Mouse (Mus musculus): ENCODE data around the gene Tmem151b. TPM values are rescaled to one million over a fixed set of nuclear protein-coding genes. Genes with fewer than 3 reads are reported as not detected.

Gene Tmem151b
- polyA plus RNA-seq, 1 experiment from 2014 or later, result 1.4 TPM

DNA sequence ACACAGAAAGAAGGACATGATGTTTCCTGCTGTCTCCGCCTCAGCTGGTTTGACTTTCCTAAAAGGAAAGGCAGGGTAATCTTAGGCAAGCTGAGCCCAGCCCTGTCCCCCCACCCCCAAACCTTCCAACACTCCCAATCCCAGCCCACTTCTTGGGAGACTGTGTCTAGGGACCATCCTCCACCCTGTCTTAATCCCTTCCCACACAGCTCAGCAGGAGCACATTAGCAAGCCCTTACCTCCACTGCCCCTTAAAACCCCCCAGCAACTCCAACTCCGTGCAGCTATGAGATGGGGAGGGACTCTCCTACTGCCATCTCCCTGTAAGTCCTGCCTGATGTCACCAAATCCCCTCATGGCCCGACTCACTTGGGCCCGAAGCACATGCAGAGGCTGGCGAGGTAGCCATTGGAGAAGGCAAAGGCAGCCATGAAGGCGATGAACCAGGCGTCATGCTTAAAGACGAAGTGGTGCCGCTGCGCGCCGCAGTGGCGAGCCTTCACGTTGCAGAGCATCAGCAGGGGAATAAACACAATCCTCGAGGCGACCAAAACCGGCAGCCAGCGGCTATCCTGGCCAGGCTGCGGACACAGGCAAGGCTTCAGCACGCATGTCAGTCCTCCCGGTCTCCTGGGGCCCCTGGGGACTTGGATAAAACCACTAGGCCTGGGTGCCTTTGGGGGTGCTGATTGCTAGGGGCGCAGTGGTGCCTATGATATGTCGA lies 36.4 kb upstream of the Tmem151b start:
- 72% methylated on average over 23 of the region's 23 CpGs for WGBS
- no peaks in the 10 kb centered on the region for H3K9me3 ChIP-seq (ENCODE audit: control insufficient read depth, low read length)
- H3K4me3 ChIP-seq (ENCODE audit: low read depth, low read length), result no peak overlapping the region
- peaks cover 42% of the 10 kb centered on the region for H3K36me3 ChIP-seq (ENCODE audit: control insufficient read depth, insufficient read depth, low read length)
- peak overlapping the region; percentile 60 for H3K27ac ChIP-seq (ENCODE audit: low read depth, low read length)
- 0 out of 2 replicates have a peak overlapping the region, but pooled peaks have one; percentile 16 for H3K4me2 ChIP-seq
- H3K9ac ChIP-seq (ENCODE audit: low read depth, low read length), result peak overlapping the region; percentile 17; the same call in 1 of the 2 replicates
- DNase-seq (ENCODE audit: low spot score), result no peak
- peaks cover 41% of the 10 kb centered on the region for H3K4me1 ChIP-seq (replicated peaks; ENCODE audit: control insufficient read depth, insufficient read depth, low read length)
- no peak for ATAC-seq (replicated peaks; ENCODE audit: low FRiP score)
- H3K27me3 ChIP-seq (replicated peaks; ENCODE audit: control insufficient read depth, insufficient read depth, low read length), result no peaks in the 10 kb centered on the region

GRCm38 (mm10) chr17:45584939-45585678 lies 35.6 kb upstream of the Tmem151b start:
- Histone ChIP-seq H3K27me3 (replicated peaks; ENCODE audit: control insufficient read depth, insufficient read depth, low read length) (no peaks in the 10 kb centered on the region), H3K36me3 (ENCODE audit: control insufficient read depth, insufficient read depth, low read length) (peaks cover 40% of the 10 kb centered on the region), H3K9ac (ENCODE audit: low read depth, low read length) (peak overlapping the region; percentile 42; the same call in 1 of the 2 replicates), H3K9me3 (ENCODE audit: control insufficient read depth, low read length) (no peaks in the 10 kb centered on the region), H3K4me3 (ENCODE audit: low read depth, low read length) (no peak overlapping the region), H3K27ac (ENCODE audit: low read depth, low read length) (peak overlapping the region; percentile 71), H3K4me1 (replicated peaks; ENCODE audit: control insufficient read depth, insufficient read depth, low read length) (peaks cover 41% of the 10 kb centered on the region), H3K4me2 (peak overlapping the region; percentile 16; the same call in 1 of the 2 replicates)
- ATAC-seq (replicated peaks; ENCODE audit: low FRiP score) (peak; percentile 52), DNase-seq (ENCODE audit: low spot score) (peak; percentile 79)
- WGBS, result 31% methylated on average over 14 of the region's 14 CpGs

- 54% methylated on average over 12 of the region's 12 CpGs for WGBS
- Histone ChIP-seq H3K9me3 (ENCODE audit: control insufficient read depth, low read length) (no peaks in the 10 kb centered on the region), H3K4me2 (peak overlapping the region; percentile 1; the same call in 1 of the 2 replicates), H3K4me1 (replicated peaks; ENCODE audit: control insufficient read depth, insufficient read depth, low read length) (peaks cover 44% of the 10 kb centered on the region), H3K4me3 (ENCODE audit: low read depth, low read length) (no peak overlapping the region), H3K36me3 (ENCODE audit: control insufficient read depth, insufficient read depth, low read length) (peaks cover 32% of the 10 kb centered on the region), H3K27ac (ENCODE audit: low read depth, low read length) (peak overlapping the region; percentile 71), H3K27me3 (replicated peaks; ENCODE audit: control insufficient read depth, insufficient read depth, low read length) (no peaks in the 10 kb centered on the region), H3K9ac (ENCODE audit: low read depth, low read length) (peak overlapping the region; percentile 42; the same call in 1 of the 2 replicates)
- ATAC-seq (replicated peaks; ENCODE audit: low FRiP score), result no peak
- no peak for DNase-seq (ENCODE audit: low spot score)
Measured at GRCm38 (mm10) chr17:45584096-45584896, 34.8 kb upstream of the Tmem151b start.

DNA sequence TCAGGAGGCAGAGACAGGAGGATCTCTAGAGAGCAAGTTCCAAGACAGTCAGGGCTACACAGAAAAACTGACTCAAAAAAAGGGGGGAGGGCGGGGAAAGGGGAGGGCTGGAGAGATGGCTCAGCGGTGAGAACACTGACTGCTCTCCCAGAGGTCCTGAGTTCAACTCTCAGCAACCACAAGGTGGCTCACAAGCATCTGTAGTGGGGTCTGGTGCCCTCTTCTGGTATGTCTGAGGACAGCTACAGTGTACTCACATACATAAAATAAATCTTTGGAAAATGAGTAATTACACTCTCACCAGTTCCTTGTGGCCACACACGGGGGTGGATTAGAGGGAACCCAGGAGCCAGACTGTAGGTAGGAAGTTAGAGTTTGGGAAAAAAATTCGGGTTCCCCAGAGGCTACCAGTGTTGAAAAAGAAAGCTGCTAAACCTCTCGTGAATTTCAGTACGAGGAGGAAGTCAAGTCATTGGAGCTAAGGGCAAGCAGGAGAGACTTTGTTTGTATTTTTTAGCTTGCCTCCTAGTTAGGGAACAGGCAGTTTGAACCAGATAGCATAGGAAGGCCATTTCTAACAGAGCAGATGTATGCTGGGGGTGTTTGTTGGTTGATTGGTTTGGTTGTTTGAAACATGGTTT lies 33.4 kb upstream of the Tmem151b start:
- no peaks in the 10 kb centered on the region for H3K27me3 ChIP-seq (replicated peaks; ENCODE audit: control insufficient read depth, insufficient read depth, low read length)
- 51% methylated on average over 6 of the region's 6 CpGs for WGBS
- ATAC-seq (replicated peaks; ENCODE audit: low FRiP score), result no peak
- peak overlapping the region; percentile 69 for H3K27ac ChIP-seq (ENCODE audit: low read depth, low read length)
- H3K9ac ChIP-seq (ENCODE audit: low read depth, low read length), result no peak overlapping the region
- peaks cover 17% of the 10 kb centered on the region for H3K36me3 ChIP-seq (ENCODE audit: control insufficient read depth, insufficient read depth, low read length)
- no peaks in the 10 kb centered on the region for H3K9me3 ChIP-seq (ENCODE audit: control insufficient read depth, low read length)
- DNase-seq (ENCODE audit: low spot score), result no peak
- peak overlapping the region; percentile 11 for H3K4me2 ChIP-seq
- H3K4me1 ChIP-seq (replicated peaks; ENCODE audit: control insufficient read depth, insufficient read depth, low read length), result peaks cover 48% of the 10 kb centered on the region
- H3K4me3 ChIP-seq (ENCODE audit: low read depth, low read length), result no peak overlapping the region

GRCm38 (mm10) chr17:45582188-45582587 lies 32.7 kb upstream of the Tmem151b start:
- H3K4me3 ChIP-seq (ENCODE audit: low read depth, low read length), result no peak overlapping the region
- WGBS, result 57% methylated on average over 6 of the region's 6 CpGs
- DNase-seq (ENCODE audit: low spot score) (no peak), ATAC-seq (replicated peaks; ENCODE audit: low FRiP score) (peak; percentile 66)
- H3K27me3 ChIP-seq (replicated peaks; ENCODE audit: control insufficient read depth, insufficient read depth, low read length), result no peaks in the 10 kb centered on the region
- no peak overlapping the region; the same call in 1 of the 2 replicates for H3K9ac ChIP-seq (ENCODE audit: low read depth, low read length)
- peaks cover 12% of the 10 kb centered on the region for H3K36me3 ChIP-seq (ENCODE audit: control insufficient read depth, insufficient read depth, low read length)
- H3K9me3 ChIP-seq (ENCODE audit: control insufficient read depth, low read length), result no peaks in the 10 kb centered on the region
- H3K4me1 ChIP-seq (replicated peaks; ENCODE audit: control insufficient read depth, insufficient read depth, low read length), result peaks cover 48% of the 10 kb centered on the region
- peak overlapping the region; percentile 11 for H3K4me2 ChIP-seq
- peak overlapping the region; percentile 84 for H3K27ac ChIP-seq (ENCODE audit: low read depth, low read length)

GRCm38 (mm10) chr17:45581567-45581983 lies 32.1 kb upstream of the Tmem151b start:
- ATAC-seq (replicated peaks; ENCODE audit: low FRiP score) (peak; percentile 42), DNase-seq (ENCODE audit: low spot score) (no peak)
- Histone ChIP-seq H3K4me2 (peak overlapping the region; percentile 15), H3K9me3 (ENCODE audit: control insufficient read depth, low read length) (no peaks in the 10 kb centered on the region), H3K9ac (ENCODE audit: low read depth, low read length) (peak overlapping the region; percentile 38), H3K27ac (ENCODE audit: low read depth, low read length) (peak overlapping the region; percentile 84), H3K4me3 (ENCODE audit: low read depth, low read length) (no peak overlapping the region), H3K27me3 (replicated peaks; ENCODE audit: control insufficient read depth, insufficient read depth, low read length) (no peaks in the 10 kb centered on the region), H3K4me1 (replicated peaks; ENCODE audit: control insufficient read depth, insufficient read depth, low read length) (peaks cover 48% of the 10 kb centered on the region), H3K36me3 (ENCODE audit: control insufficient read depth, insufficient read depth, low read length) (peaks cover 6% of the 10 kb centered on the region)
- WGBS, result 14% methylated on average over 2 of the region's 2 CpGs

GRCm38 (mm10) chr17:45580958-45581477 lies 31.5 kb upstream of the Tmem151b start:
- Histone ChIP-seq H3K27me3 (replicated peaks; ENCODE audit: control insufficient read depth, insufficient read depth, low read length) (no peaks in the 10 kb centered on the region), H3K36me3 (ENCODE audit: control insufficient read depth, insufficient read depth, low read length) (peaks cover under 1% of the 10 kb centered on the region), H3K4me2 (peak overlapping the region; percentile 15; the same call in 1 of the 2 replicates), H3K9me3 (ENCODE audit: control insufficient read depth, low read length) (no peaks in the 10 kb centered on the region), H3K4me3 (ENCODE audit: low read depth, low read length) (no peak overlapping the region), H3K4me1 (replicated peaks; ENCODE audit: control insufficient read depth, insufficient read depth, low read length) (peaks cover 45% of the 10 kb centered on the region), H3K9ac (ENCODE audit: low read depth, low read length) (0 out of 2 replicates have a peak overlapping the region, but pooled peaks have one; percentile 38), H3K27ac (ENCODE audit: low read depth, low read length) (no peak overlapping the region; the same call in 1 of the 2 replicates)
- WGBS, result 45% methylated on average over 12 of the region's 12 CpGs
- ATAC-seq (replicated peaks; ENCODE audit: low FRiP score) (no peak), DNase-seq (ENCODE audit: low spot score) (no peak)
